Mouse (Mus musculus) kidney, embryonic 14.5 days (tissue): Measurements from ENCODE around the gene Lrrfip1. TPM values are rescaled to one million over a fixed set of nuclear protein-coding genes. Genes with fewer than 3 reads are reported as not detected.

Experiments used
- ATAC-seq: fragments of 200-750 bp; cut with Nextera tagmentation; 2 replicates; pipeline ENCODE4 v1.8.0; 2017; ENCODE audit warnings: moderate number of reproducible peaks, mild to moderate bottlenecking, moderate TSS enrichment, moderate library complexity; ENCODE audit not compliant: low FRiP score, low TSS enrichment
- H3K27ac ChIP-seq: fragments of 300-500 bp; sonication (generic); 2 replicates; pipeline ENCODE4 v1.5.1; 2014; ENCODE audit warnings: low read depth, mild to moderate bottlenecking, low read length, moderate library complexity, mixed read lengths
- H3K27me3 ChIP-seq: fragments of 300-500 bp; sonication (generic); 2 replicates; pipeline ENCODE4 v1.6.1; 2014; ENCODE audit warnings: mild to moderate bottlenecking, low read length; ENCODE audit not compliant: control insufficient read depth, insufficient read depth
- H3K36me3 ChIP-seq: fragments of 300-500 bp; sonication (generic); 2 replicates; pipeline ENCODE4 v1.6.1; 2014; ENCODE audit warnings: low read length, mixed read lengths; ENCODE audit not compliant: control insufficient read depth, insufficient read depth
- H3K4me1 ChIP-seq: fragments of 300-500 bp; sonication (generic); 2 replicates; pipeline ENCODE4 v1.6.1; 2014; ENCODE audit warnings: low read length, mixed read lengths; ENCODE audit not compliant: control insufficient read depth, insufficient read depth
- H3K4me2 ChIP-seq: fragments of 300-500 bp; sonication (generic); replicated peaks from 2 replicates; pipeline ENCODE4 v1.6.1; 2014; ENCODE audit warnings: low read depth, mild to moderate bottlenecking, low read length
- H3K4me3 ChIP-seq: fragments of 300-500 bp; sonication (generic); 2 replicates; pipeline ENCODE4 v1.5.1; 2014; ENCODE audit warnings: mild to moderate bottlenecking, low read length
- H3K9ac ChIP-seq: fragments of 300-500 bp; sonication (generic); 2 replicates; pipeline ENCODE4 v1.6.1; 2014; ENCODE audit warnings: low read depth, mild to moderate bottlenecking, low read length, moderate library complexity
- H3K9me3 ChIP-seq: fragments of 300-500 bp; sonication (generic); 2 replicates; pipeline ENCODE4 v1.6.1; 2016; ENCODE audit warnings: low read length; ENCODE audit not compliant: control insufficient read depth
- WGBS: fragments of 180-500 bp; shearing (Covaris S2); extraction: QIAGEN DNeasy Blood & Tissue Kit; methylation state at CpG from one replicate; pipeline ENCODE4 v1.1.7; 2014; 5-methylcytosine and 5-hydroxymethylcytosine counted together
- polyA plus RNA-seq: library from polyadenylated mRNA; unstranded; fragments of >200 nt; fragmentation: Nextera tagmentation; extraction: Ambion mirVana; gene quantifications from 2 replicates; pipeline ENCODE4 v1.2.1, GENCODE M21; 2014

Gene Lrrfip1
- polyA plus RNA-seq, 1 experiment from 2014 or later, result 33.6 TPM

DNA sequence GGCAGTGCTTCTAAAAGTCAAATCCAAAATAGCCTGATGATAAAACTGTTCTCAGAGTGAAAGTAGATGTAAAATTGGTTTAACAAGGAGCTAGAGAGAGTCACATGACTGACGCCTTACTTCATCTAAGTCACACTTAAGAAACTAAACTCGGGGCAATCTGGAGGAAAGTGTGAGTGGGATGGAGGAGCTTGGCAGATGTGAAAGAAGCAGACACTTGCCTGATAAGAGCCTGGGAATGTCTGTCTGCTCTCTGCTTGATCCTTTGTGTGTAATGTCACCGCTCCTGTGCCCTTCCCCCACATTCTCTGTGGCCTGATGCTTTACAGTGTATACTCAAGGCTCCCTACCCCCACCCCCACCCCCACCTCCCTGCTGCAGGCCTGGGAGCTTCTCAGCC, 87.8 kb downstream of the Lrrfip1 start:
- ATAC-seq, result no peak
- Histone ChIP-seq H3K4me1 (peaks cover 16% of the 10 kb centered on the region), H3K9me3 (no peaks in the 10 kb centered on the region), H3K27ac (no peak overlapping the region), H3K9ac (no peak overlapping the region), H3K4me3 (no peak overlapping the region), H3K36me3 (no peaks in the 10 kb centered on the region), H3K4me2 (no peak overlapping the region), H3K27me3 (no peaks in the 10 kb centered on the region)
- 42% methylated on average over 3 of the region's 3 CpGs for WGBS

DNA sequence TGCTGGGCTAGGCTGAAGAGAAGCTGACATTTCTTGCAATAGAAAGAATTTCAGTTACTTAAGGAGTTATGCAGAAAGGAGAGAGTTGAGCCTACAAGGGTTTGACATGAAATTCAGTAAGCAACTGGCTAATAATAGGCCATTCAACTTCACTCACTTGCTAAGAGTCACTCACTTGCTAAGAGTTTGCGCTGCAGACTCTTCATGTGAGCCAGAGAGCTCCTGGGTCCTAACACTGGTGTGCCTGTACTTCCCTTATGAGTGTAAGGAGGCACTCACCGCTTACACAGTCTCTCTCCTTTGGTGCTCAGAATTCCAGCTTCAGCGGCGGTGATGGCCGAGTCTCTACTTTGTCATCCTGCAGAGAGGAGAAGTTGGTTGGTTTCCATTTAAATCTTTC, 88.2 kb downstream of the Lrrfip1 start:
- Histone ChIP-seq H3K27me3 (no peaks in the 10 kb centered on the region), H3K4me1 (peaks cover 16% of the 10 kb centered on the region), H3K4me2 (no peak overlapping the region), H3K9ac (no peak overlapping the region), H3K27ac (no peak overlapping the region), H3K9me3 (no peaks in the 10 kb centered on the region), H3K4me3 (no peak overlapping the region), H3K36me3 (no peaks in the 10 kb centered on the region)
- WGBS, result 87% methylated on average over 5 of the region's 5 CpGs
- no peak for ATAC-seq

GRCm38 (mm10) chr1:91088027-91088426, 89.5 kb downstream of the Lrrfip1 start:
- 87% methylated on average over 7 of the region's 7 CpGs for WGBS
- no peak for ATAC-seq

GRCm38 (mm10) chr1:91088941-91089340, 90.4 kb downstream of the Lrrfip1 start:
- H3K27me3 ChIP-seq, result no peaks in the 10 kb centered on the region
- H3K27ac ChIP-seq, result no peak overlapping the region
- H3K4me3 ChIP-seq, result no peak overlapping the region
- ATAC-seq, result no peak
- peaks cover 16% of the 10 kb centered on the region for H3K4me1 ChIP-seq
- H3K4me2 ChIP-seq, result no peak overlapping the region
- H3K9me3 ChIP-seq, result no peaks in the 10 kb centered on the region
- no peak overlapping the region for H3K9ac ChIP-seq
- H3K36me3 ChIP-seq, result no peaks in the 10 kb centered on the region
- 66% methylated on average over 8 of the region's 8 CpGs for whole genome bisulfite sequencing

More at GRCm38 (mm10) chr1:91088027-91088426, 89.5 kb downstream of the Lrrfip1 start:
- no peak overlapping the region for H3K4me3 ChIP-seq
- H3K9me3 ChIP-seq, result no peaks in the 10 kb centered on the region
- H3K4me1 ChIP-seq, result peaks cover 16% of the 10 kb centered on the region
- no peaks in the 10 kb centered on the region for H3K36me3 ChIP-seq
- H3K4me2 ChIP-seq, result no peak overlapping the region
- no peak overlapping the region for H3K9ac ChIP-seq
- no peaks in the 10 kb centered on the region for H3K27me3 ChIP-seq
- H3K27ac ChIP-seq, result no peak overlapping the region

DNA sequence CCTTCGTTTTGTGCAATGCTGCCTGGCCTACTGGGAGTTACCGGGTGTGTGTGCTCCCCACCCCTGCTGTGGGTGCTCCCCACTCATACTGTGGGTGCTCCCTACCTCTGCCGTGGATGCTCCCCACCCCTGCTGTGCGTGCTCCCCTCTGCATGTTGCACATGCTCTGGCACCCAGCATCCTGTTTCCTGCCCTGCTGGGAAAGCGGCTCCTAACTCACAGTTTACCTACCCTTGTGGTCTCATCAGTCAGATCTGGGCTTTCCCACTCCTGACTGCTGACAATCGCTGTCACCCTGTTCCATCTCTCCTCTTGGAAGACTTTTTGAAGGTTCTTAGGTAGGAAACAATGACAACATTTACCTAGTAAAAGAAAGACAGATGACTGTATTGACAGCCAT, 91.9 kb downstream of the Lrrfip1 start:
- Histone ChIP-seq H3K36me3 (no peaks in the 10 kb centered on the region), H3K4me2 (no peak overlapping the region), H3K27me3 (no peaks in the 10 kb centered on the region), H3K9me3 (no peaks in the 10 kb centered on the region), H3K4me1 (peaks cover 14% of the 10 kb centered on the region), H3K27ac (no peak overlapping the region), H3K9ac (no peak overlapping the region), H3K4me3 (no peak overlapping the region)
- WGBS, result 79% methylated on average over 6 of the region's 6 CpGs
- ATAC-seq, result no peak

GRCm38 (mm10) chr1:91092451-91092850, 93.9 kb downstream of the Lrrfip1 start:
- ATAC-seq, result no peak
- H3K9me3 ChIP-seq, result no peaks in the 10 kb centered on the region
- WGBS, result 55% methylated on average over 6 of the region's 6 CpGs
- H3K27ac ChIP-seq, result no peak overlapping the region
- H3K36me3 ChIP-seq, result no peaks in the 10 kb centered on the region
- H3K9ac ChIP-seq, result no peak overlapping the region
- no peak overlapping the region for H3K4me3 ChIP-seq
- no peaks in the 10 kb centered on the region for H3K27me3 ChIP-seq
- peaks cover 15% of the 10 kb centered on the region for H3K4me1 ChIP-seq
- no peak overlapping the region for H3K4me2 ChIP-seq

DNA sequence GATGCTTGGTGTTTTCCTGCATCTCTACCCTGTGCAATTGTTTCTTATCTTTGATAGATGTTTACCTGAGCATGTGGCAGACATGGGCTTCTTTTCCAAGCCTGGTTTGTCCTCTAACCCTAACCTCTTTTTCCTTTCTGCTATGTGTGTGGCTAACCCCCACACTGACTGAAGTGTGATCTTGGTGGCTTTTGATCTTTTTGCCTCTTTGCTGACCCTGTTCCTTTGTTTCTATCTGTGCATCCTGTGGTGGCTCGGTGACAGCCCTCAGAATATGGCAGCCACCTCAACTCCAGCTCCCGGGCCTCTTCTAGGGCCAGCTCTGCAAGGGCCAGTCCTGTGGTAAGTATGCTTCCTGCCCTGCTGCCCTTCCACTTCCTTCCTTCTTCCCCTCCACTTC, 94.8 kb downstream of the Lrrfip1 start:
- Histone ChIP-seq H3K27ac (no peak overlapping the region), H3K4me1 (peaks cover 14% of the 10 kb centered on the region)

DNA sequence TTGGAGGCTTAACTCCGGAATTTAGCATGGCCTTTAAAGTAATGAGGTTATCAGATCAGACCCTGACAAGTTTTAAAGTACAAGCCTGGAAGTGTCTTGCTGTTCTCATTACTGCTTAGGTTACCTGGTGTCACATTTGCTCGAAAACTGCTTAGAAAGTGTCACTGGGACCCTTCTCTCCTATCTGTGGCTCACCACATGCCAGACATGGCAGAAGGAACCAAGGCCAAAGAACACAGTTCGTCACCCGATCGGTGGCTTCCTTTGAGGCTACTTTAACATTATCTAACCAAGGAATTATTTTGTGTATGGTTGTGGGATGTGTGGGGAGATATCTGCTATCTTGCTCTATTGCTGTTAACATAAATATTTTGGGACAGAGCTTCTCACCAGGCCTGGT, 95.5 kb downstream of the Lrrfip1 start:
- no peak overlapping the region for H3K9ac ChIP-seq
- no peak overlapping the region for H3K4me2 ChIP-seq
- peaks cover 12% of the 10 kb centered on the region for H3K4me1 ChIP-seq
- H3K27me3 ChIP-seq, result no peaks in the 10 kb centered on the region
- WGBS, result 73% methylated on average over 5 of the region's 5 CpGs
- H3K27ac ChIP-seq, result no peak overlapping the region
- no peaks in the 10 kb centered on the region for H3K36me3 ChIP-seq
- no peak overlapping the region for H3K4me3 ChIP-seq
- no peak for ATAC-seq
- H3K9me3 ChIP-seq, result no peaks in the 10 kb centered on the region

More for the DNA sequence above, 94.8 kb downstream of the Lrrfip1 start:
- Histone ChIP-seq H3K36me3 (no peaks in the 10 kb centered on the region), H3K9ac (no peak overlapping the region), H3K4me3 (no peak overlapping the region), H3K9me3 (no peaks in the 10 kb centered on the region), H3K27me3 (no peaks in the 10 kb centered on the region), H3K4me2 (no peak overlapping the region)
- 81% methylated on average over 2 of the region's 2 CpGs for WGBS
- no peak for ATAC-seq

DNA sequence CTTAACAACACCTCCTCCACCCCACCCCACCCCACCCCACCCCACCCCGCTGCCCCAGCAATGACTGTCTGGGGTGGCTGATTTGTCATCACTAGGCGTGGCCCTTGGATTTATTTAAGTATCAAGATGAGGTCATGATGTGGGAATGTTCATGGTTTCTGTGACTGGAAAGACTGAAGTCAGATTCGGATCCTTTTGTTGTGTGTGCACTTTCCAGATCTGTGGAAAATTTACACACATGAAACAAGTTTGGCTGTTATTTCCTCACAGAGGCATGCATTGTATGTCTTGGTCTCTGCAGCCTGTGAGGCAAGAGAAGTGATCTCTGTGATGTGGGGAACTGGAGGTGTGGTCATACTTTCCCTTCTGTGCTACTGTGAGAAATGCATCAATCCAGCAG, 96.7 kb downstream of the Lrrfip1 start:
- no peak for ATAC-seq
- Histone ChIP-seq H3K27ac (peak overlapping the region; percentile 44; the same call in 1 of the 2 replicates), H3K9me3 (no peaks in the 10 kb centered on the region), H3K36me3 (no peaks in the 10 kb centered on the region), H3K27me3 (no peaks in the 10 kb centered on the region), H3K4me3 (no peak overlapping the region), H3K4me1 (peaks cover 12% of the 10 kb centered on the region), H3K4me2 (no peak overlapping the region), H3K9ac (no peak overlapping the region)
- 71% methylated on average over 3 of the region's 3 CpGs for WGBS
